Mouse (Mus musculus) CH12.LX (cell line): ENCODE measurements at regions not wholly inside any gene's neighbourhood (a gene's known extent, or its start where the extent isn't known, plus 50 kb on each side); places are given as distances from the start of the nearest gene placed in this dataset.

Experiments used
- DNase-seq: peaks from one replicate; pipeline ENCODE4 v3.0.0-alpha.2; 2013; ENCODE audit errors: extremely low read depth
- H3K27ac ChIP-seq: 2 replicates; pipeline ENCODE4 v1.5.1; 2012; ENCODE audit warnings: low read depth, mild to moderate bottlenecking, control low read depth, moderate library complexity; ENCODE audit not compliant: insufficient read depth
- H3K27me3 ChIP-seq: replicated peaks from 2 replicates; pipeline ENCODE3; 2012; ENCODE audit warnings: inconsistent platforms
- H3K36me3 ChIP-seq, 2 experiments: replicated peaks in 1 of 2; 2 replicates each; pipeline versions ENCODE3 to v1.6.1; 2012; ENCODE audit warnings: inconsistent platforms in 1 of 2, low read length in 1 of 2, mild to moderate bottlenecking in 1 of 2, mixed read lengths in 1 of 2, moderate library complexity in 1 of 2; ENCODE audit not compliant: control insufficient read depth in 1 of 2, insufficient read depth in 1 of 2
- H3K4me1 ChIP-seq, 2 experiments: 2 replicates each; pipeline ENCODE4 v1.6.1; 2012; ENCODE audit warnings: inconsistent platforms in 1 of 2, moderate library complexity in 1 of 2; ENCODE audit not compliant: insufficient read depth in 2 of 2, control insufficient read depth in 1 of 2
- H3K4me2 ChIP-seq: 2 replicates; pipeline ENCODE4 v1.6.1; 2012; ENCODE audit warnings: low read depth, mild to moderate bottlenecking, control low read depth; ENCODE audit not compliant: poor library complexity, insufficient read depth, severe bottlenecking
- H3K4me3 ChIP-seq, 3 experiments: fragments of 150-350 bp in 1 of 3; sonication (generic) in 1 of 3; replicated peaks in 1 of 3; 2 replicates each; pipeline versions ENCODE3 to v1.5.1; 2011 to 2012; ENCODE audit warnings: low read depth in 2 of 3, low read length in 2 of 3, mild to moderate bottlenecking in 2 of 3, moderate library complexity in 2 of 3, control low read depth in 1 of 3, improper control_type of control experiment in 1 of 3, inconsistent platforms in 1 of 3, mixed read lengths in 1 of 3; ENCODE audit not compliant: poor library complexity in 1 of 3
- H3K79me2 ChIP-seq: replicated peaks from 2 replicates; pipeline ENCODE4 v1.6.1; 2012; ENCODE audit warnings: mild to moderate bottlenecking, moderate library complexity; ENCODE audit not compliant: control insufficient read depth, poor library complexity, insufficient read depth, severe bottlenecking; ENCODE audit errors: extremely low read depth
- H3K9ac ChIP-seq: 2 replicates; pipeline ENCODE4 v1.6.1; 2012; ENCODE audit warnings: low read depth, mild to moderate bottlenecking, control low read depth, moderate library complexity; ENCODE audit not compliant: insufficient read depth
- H3K9me3 ChIP-seq: replicated peaks from 2 replicates; pipeline ENCODE3; 2012; ENCODE audit warnings: low read length, inconsistent platforms, mixed read lengths
- BHLHE40 ChIP-seq: IDR thresholded peaks from 2 replicates; pipeline ENCODE4 v1.6.1; 2011; ENCODE audit warnings: mild to moderate bottlenecking, low read depth, low read length, improper control_type of control experiment
- CHD1 ChIP-seq: IDR thresholded peaks from 2 replicates; pipeline ENCODE4 v1.6.1; 2012; ENCODE audit warnings: low read depth, low read length, improper control_type of control experiment, inconsistent platforms
- CTCF ChIP-seq, 2 experiments: IDR thresholded peaks in 1 of 2; conservative IDR thresholded peaks in 1 of 2; 2 replicates each; pipeline ENCODE4 v1.5.1; 2011 to 2012; ENCODE audit warnings: low read depth in 2 of 2, low read length in 2 of 2, improper control_type of control experiment in 1 of 2, inconsistent platforms in 1 of 2, mild to moderate bottlenecking in 1 of 2, moderate library complexity in 1 of 2
- ELF1 ChIP-seq: IDR thresholded peaks from 2 replicates; pipeline ENCODE4 v1.6.1; 2014; ENCODE audit warnings: low read depth, mild to moderate bottlenecking, inconsistent platforms, low read length, improper control_type of control experiment
- EP300 ChIP-seq: IDR thresholded peaks from 2 replicates; pipeline ENCODE4 v1.6.1; 2011; ENCODE audit warnings: low read length, improper control_type of control experiment
- JUN ChIP-seq: IDR thresholded peaks from 2 replicates; pipeline ENCODE4 v1.6.1; 2011; ENCODE audit warnings: low read depth, mild to moderate bottlenecking, low read length, improper control_type of control experiment, moderate library complexity; ENCODE audit not compliant: insufficient read depth
- JUND ChIP-seq: conservative IDR thresholded peaks from 2 replicates; pipeline ENCODE4 v1.6.1; 2011; ENCODE audit warnings: low read depth, low read length, improper control_type of control experiment
- MAFK ChIP-seq: IDR thresholded peaks from 2 replicates; pipeline ENCODE4 v1.6.1; 2011; ENCODE audit warnings: low read length, improper control_type of control experiment; ENCODE audit not compliant: insufficient replicate concordance
- MYC ChIP-seq: IDR thresholded peaks from 2 replicates; pipeline ENCODE4 v1.6.1; 2011; ENCODE audit warnings: low read depth, mild to moderate bottlenecking, improper control_type of control experiment, low read length
- POLR2A ChIP-seq: IDR thresholded peaks from 2 replicates; pipeline ENCODE4 v1.6.1; 2011; ENCODE audit warnings: low read depth, mild to moderate bottlenecking, improper control_type of control experiment, low read length
- RCOR1 ChIP-seq: conservative IDR thresholded peaks from 2 replicates; pipeline ENCODE4 v1.6.1; 2012; ENCODE audit warnings: low read depth, mild to moderate bottlenecking, inconsistent platforms, low read length, improper control_type of control experiment
- SIN3A ChIP-seq: IDR thresholded peaks from 2 replicates; pipeline ENCODE4 v1.6.1; 2012; ENCODE audit warnings: low read length, improper control_type of control experiment, inconsistent platforms
- TBP ChIP-seq: conservative IDR thresholded peaks from 2 replicates; pipeline ENCODE4 v1.6.1; 2011; ENCODE audit warnings: low read depth, low read length, improper control_type of control experiment
- TCF12 ChIP-seq: IDR thresholded peaks from 2 replicates; pipeline ENCODE4 v1.6.1; 2014; ENCODE audit warnings: low read depth, mild to moderate bottlenecking, inconsistent platforms, low read length, improper control_type of control experiment
- USF2 ChIP-seq: conservative IDR thresholded peaks from 2 replicates; pipeline ENCODE4 v1.6.1; 2011; ENCODE audit warnings: low read depth, low read length, improper control_type of control experiment
- ZMIZ1 ChIP-seq: IDR thresholded peaks from 2 replicates; pipeline ENCODE4 v1.6.1; 2012; ENCODE audit warnings: low read depth, mild to moderate bottlenecking, inconsistent platforms, low read length, improper control_type of control experiment
- dilution Hi-C: fragments of 300-500 bp; cut with MboI; formaldehyde crosslinking; loops from 2 replicates; pipeline ENCODE4 v1.14.3; 2020; ENCODE audit warnings: low sequenced_read_pairs; ENCODE audit not compliant: extremely low pct_unique_long_range_greater_than_20kb, extremely low pct_ligation_motif_present
- in situ Hi-C: fragments of 300-500 bp; cut with MboI; formaldehyde crosslinking; loops from 3 replicates; pipeline ENCODE4 v1.14.3; 2019; ENCODE audit warnings: low sequenced_read_pairs, low pct_ligation_motif_present, low pct_unique_long_range_greater_than_20kb, mixed read lengths

GRCm38 (mm10) chr3:82236377-82237057 is 90.9 kb upstream of the Gucy1a1 start:
- Histone ChIP-seq H3K9me3 (no peaks in the 10 kb centered on the region), H3K79me2 (no peaks in the 10 kb centered on the region), H3K27me3 (no peaks in the 10 kb centered on the region), H3K9ac (no peak overlapping the region), H3K36me3 (no peaks in the 10 kb centered on the region), H3K4me2 (no peak overlapping the region)
- DNase-seq: no peak
- in situ Hi-C loops: no loop called here
- TF ChIP-seq CHD1 (no peak), TCF12 (no peak), ELF1 (no peak), JUND (no peak), RCOR1 (no peak), TBP (no peak), USF2 (no peak), SIN3A (no peak), JUN (no peak), MAFK (no peak), BHLHE40 (no peak), POLR2A (no peak), EP300 (no peak), ZMIZ1 (no peak), MYC (no peak)
- TF ChIP-seq, all 38 proteins: peak for 0
- no peaks in the 10 kb centered on the region for H3K4me1 ChIP-seq
- no peak overlapping the region for H3K27ac ChIP-seq
- H3K4me3 ChIP-seq: no peak overlapping the region
- dilution Hi-C loops: no loop called here

GRCm38 (mm10) chr3:82234306-82234705 is 88.7 kb upstream of the Gucy1a1 start:
- Histone ChIP-seq H3K27me3 (no peaks in the 10 kb centered on the region), H3K79me2 (no peaks in the 10 kb centered on the region), H3K4me2 (no peak overlapping the region), H3K9me3 (no peaks in the 10 kb centered on the region), H3K36me3 (no peaks in the 10 kb centered on the region), H3K27ac (no peak overlapping the region), H3K4me1 (no peaks in the 10 kb centered on the region), H3K9ac (no peak overlapping the region), H3K4me3 (no peak overlapping the region)
- in situ Hi-C loops: no loop called here
- no peak for TF ChIP-seq CTCF (conservative IDR thresholded peaks at IDR 0.05 in 1 of 2, IDR thresholded peaks at IDR 0.05 in 1 of 2; ENCODE audit: low read depth in 2 of 2, low read length in 2 of 2)
- dilution Hi-C loops: no loop called here
- no peak for DNase-seq
